Mouse (Mus musculus): ENCODE data around the gene Frmd6. TPM values are rescaled to one million over a fixed set of nuclear protein-coding genes. Genes with fewer than 3 reads are reported as not detected.

The Frmd6 gene
- 27.8 and 28.5 TPM in 2 replicates for polyA plus RNA-seq (2014; fragmentation: Nextera tagmentation; extraction: Ambion mirVana)

DNA sequence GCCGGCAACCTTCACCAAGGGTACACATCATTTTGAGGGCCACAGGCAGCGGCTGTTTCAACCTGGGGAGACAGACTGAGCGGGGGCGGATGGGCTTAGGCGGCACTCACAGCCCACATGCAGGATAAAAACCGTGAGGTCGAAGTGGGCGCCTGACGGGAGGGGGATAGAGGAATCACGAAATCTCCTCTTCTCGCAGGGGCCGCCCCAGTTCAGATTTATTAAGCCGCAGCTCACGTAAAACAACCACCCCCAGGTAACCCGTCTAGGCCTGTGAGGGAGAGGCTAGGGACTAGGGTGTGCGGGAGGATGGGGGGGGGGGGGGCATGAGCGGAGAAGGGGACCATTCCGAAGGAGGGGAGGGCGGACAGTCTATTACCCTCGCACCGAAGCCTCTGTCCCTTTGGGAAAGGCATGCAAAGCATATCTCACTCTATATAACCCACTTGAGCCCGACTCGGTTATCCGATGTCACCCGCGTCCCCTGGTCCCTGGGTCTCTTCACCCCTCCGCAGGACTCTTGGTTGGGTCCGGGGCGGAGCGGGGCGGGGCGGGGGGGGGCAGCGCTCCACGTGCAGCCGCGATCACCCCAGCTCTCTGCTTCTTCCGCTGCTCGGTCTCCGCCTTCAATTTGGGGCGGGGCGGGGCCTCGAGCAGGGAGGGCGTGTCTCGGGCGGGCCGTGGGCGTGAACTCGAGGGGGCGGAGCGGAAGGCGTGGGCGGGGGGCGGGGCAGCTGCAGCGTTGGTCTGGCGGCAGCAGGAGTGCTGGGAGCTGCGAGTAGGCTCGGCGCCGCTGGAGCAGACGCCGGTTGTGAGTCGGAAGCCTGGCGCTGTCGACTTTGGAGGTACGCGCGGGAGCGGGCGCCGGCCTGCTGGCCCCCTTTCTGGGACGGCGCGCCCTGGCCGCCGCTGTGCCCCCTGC is at the start of gene Frmd6:
Gene Frmd6 (plus strand): TSS at position 786 of the 922 bp plus-strand sequence.
- under 1% methylated on average over 56 of the region's 75 CpGs for WGBS
- ATAC-seq (ENCODE audit: insufficient read depth, low FRiP score, low TSS enrichment) (peak; percentile 92), DNase-seq (ENCODE audit: low spot score) (peak; percentile 96)
- Histone ChIP-seq H3K4me1 (ENCODE audit: control insufficient read depth, insufficient read depth, low read length) (peaks cover 13% of the 10 kb centered on the region), H3K4me3 (ENCODE audit: low read depth, low read length) (peak within 1 kb of the TSS; percentile 60), H3K4me2 (ENCODE audit: low read depth) (peak within 1 kb of the TSS; percentile 85), H3K27ac (ENCODE audit: low read depth, low read length) (peak within 1 kb of the TSS; percentile 86), H3K9me3 (ENCODE audit: control insufficient read depth, low read length) (no peaks in the 10 kb centered on the region), H3K27me3 (ENCODE audit: control insufficient read depth, insufficient read depth, low read length) (no peaks in the 10 kb centered on the region), H3K9ac (ENCODE audit: low read length) (peak within 1 kb of the TSS; percentile 77), H3K36me3 (ENCODE audit: control insufficient read depth, insufficient read depth, low read length) (no peaks in the 10 kb centered on the region)

DNA sequence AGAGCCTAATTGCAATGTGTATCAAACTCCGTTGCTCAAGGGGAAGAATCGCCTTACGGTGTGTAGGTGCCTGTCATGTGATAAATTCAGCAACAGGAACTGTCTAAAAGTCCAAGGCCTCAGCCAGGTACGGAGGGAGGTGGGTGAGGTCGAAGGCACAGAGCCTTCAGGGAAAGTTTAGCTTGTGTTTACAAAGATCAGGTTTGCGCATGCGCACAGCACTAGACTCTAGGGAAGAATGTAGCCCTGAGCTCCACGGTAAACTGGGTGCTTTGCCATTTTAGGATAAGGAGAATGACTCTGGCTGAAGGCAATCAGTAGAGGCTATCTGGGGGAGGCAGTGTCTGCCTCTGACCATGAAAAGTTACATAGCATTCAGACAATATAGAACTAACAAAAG is 49.7 kb upstream of the Frmd6 start:
- Histone ChIP-seq H3K9ac (ENCODE audit: low read length) (no peak overlapping the region), H3K9me3 (ENCODE audit: control insufficient read depth, low read length) (no peaks in the 10 kb centered on the region), H3K4me1 (ENCODE audit: control insufficient read depth, insufficient read depth, low read length) (no peaks in the 10 kb centered on the region), H3K4me2 (ENCODE audit: low read depth) (no peak overlapping the region), H3K27me3 (ENCODE audit: control insufficient read depth, insufficient read depth, low read length) (no peaks in the 10 kb centered on the region), H3K36me3 (ENCODE audit: control insufficient read depth, insufficient read depth, low read length) (no peaks in the 10 kb centered on the region), H3K27ac (ENCODE audit: low read depth, low read length) (no peak overlapping the region), H3K4me3 (ENCODE audit: low read depth, low read length) (no peak overlapping the region)
- WGBS, result 92% methylated on average over 8 of the region's 8 CpGs
- DNase-seq (ENCODE audit: low spot score) (peak; percentile 4), ATAC-seq (ENCODE audit: insufficient read depth, low FRiP score, low TSS enrichment) (no peak)

DNA sequence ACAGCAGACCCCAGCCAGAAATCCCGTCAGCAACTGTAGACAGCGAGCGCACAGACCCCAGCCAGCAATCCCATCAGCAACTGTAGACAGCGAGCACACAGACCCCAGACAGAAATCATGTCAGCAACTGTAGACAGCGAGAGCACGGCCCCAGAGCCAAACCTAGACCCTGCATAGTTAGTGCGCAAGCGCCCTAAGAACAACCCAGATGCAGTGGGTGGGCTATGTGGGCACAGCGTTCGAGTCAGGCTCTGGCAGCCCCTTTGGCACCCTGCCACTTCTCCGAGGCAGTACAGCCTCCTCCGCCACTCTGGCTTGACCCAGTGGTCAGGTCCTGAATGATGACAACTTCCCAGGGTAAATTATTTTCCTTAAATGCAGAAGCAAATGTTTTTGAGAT is 48.6 kb upstream of the Frmd6 start:
- ATAC-seq (ENCODE audit: insufficient read depth, low FRiP score, low TSS enrichment) (no peak), DNase-seq (ENCODE audit: low spot score) (peak; percentile 7)
- no peaks in the 10 kb centered on the region for H3K36me3 ChIP-seq (ENCODE audit: control insufficient read depth, insufficient read depth, low read length)
- no peak overlapping the region for H3K9ac ChIP-seq (ENCODE audit: low read length)
- H3K4me2 ChIP-seq (ENCODE audit: low read depth), result no peak overlapping the region
- no peaks in the 10 kb centered on the region for H3K9me3 ChIP-seq (ENCODE audit: control insufficient read depth, low read length)
- H3K4me3 ChIP-seq (ENCODE audit: low read depth, low read length), result no peak overlapping the region
- no peak overlapping the region for H3K27ac ChIP-seq (ENCODE audit: low read depth, low read length)
- no peaks in the 10 kb centered on the region for H3K27me3 ChIP-seq (ENCODE audit: control insufficient read depth, insufficient read depth, low read length)
- no peaks in the 10 kb centered on the region for H3K4me1 ChIP-seq (ENCODE audit: control insufficient read depth, insufficient read depth, low read length)
- 85% methylated on average over 12 of the region's 12 CpGs for WGBS

DNA sequence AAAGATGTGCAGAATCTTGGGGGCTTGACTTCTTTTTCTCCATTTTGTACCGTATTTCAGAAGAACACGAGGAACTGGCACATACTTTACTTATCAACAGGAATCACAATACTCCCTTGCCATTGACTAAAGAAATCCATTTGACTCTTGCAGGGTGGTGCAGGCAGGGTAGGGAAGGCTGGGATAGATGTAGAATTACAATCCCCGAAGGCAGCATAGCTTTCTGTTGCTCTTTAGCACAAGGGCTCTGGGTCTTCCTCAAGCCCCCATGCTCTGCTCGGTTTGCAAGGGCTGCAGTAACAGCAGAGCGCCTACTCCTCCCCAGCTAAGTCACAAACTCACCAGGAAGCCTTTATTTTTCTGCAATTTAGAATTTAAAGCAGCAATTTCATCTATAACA is 47.8 kb upstream of the Frmd6 start:
- Histone ChIP-seq H3K4me2 (ENCODE audit: low read depth) (no peak overlapping the region), H3K4me3 (ENCODE audit: low read depth, low read length) (no peak overlapping the region), H3K36me3 (ENCODE audit: control insufficient read depth, insufficient read depth, low read length) (no peaks in the 10 kb centered on the region), H3K4me1 (ENCODE audit: control insufficient read depth, insufficient read depth, low read length) (no peaks in the 10 kb centered on the region; the same call in 1 of the 2 replicates), H3K27me3 (ENCODE audit: control insufficient read depth, insufficient read depth, low read length) (no peaks in the 10 kb centered on the region), H3K9me3 (ENCODE audit: control insufficient read depth, low read length) (no peaks in the 10 kb centered on the region), H3K27ac (ENCODE audit: low read depth, low read length) (no peak overlapping the region), H3K9ac (ENCODE audit: low read length) (no peak overlapping the region)
- ATAC-seq (ENCODE audit: insufficient read depth, low FRiP score, low TSS enrichment), result no peak
- DNase-seq (ENCODE audit: low spot score), result no peak
- 63% methylated on average over 5 of the region's 5 CpGs for WGBS

DNA sequence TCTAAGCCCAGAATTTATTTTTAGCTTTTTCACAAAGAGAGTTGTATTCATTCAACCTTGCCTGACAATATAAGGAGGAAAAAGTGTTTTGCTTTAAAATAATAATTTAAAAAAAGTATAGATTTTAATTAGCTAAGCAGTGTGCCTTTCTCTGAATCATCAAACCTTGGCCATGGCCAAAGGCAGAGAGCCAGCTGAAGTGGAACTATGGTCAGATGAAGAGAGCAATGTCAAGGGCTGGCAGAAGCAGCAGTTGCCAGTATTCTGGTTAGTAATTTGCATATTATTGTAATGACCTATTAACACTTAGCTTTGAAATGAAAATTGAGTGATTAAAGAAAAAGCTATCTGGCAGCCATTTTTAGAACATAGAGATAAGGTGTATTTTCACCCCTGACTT is 47.4 kb upstream of the Frmd6 start:
- Histone ChIP-seq H3K27ac (ENCODE audit: low read depth, low read length) (no peak overlapping the region), H3K4me3 (ENCODE audit: low read depth, low read length) (no peak overlapping the region), H3K9ac (ENCODE audit: low read length) (no peak overlapping the region), H3K27me3 (ENCODE audit: control insufficient read depth, insufficient read depth, low read length) (no peaks in the 10 kb centered on the region), H3K36me3 (ENCODE audit: control insufficient read depth, insufficient read depth, low read length) (no peaks in the 10 kb centered on the region), H3K4me1 (ENCODE audit: control insufficient read depth, insufficient read depth, low read length) (no peaks in the 10 kb centered on the region; the same call in 1 of the 2 replicates), H3K9me3 (ENCODE audit: control insufficient read depth, low read length) (no peaks in the 10 kb centered on the region), H3K4me2 (ENCODE audit: low read depth) (no peak overlapping the region)
- DNase-seq (ENCODE audit: low spot score) (no peak), ATAC-seq (ENCODE audit: insufficient read depth, low FRiP score, low TSS enrichment) (no peak)

DNA sequence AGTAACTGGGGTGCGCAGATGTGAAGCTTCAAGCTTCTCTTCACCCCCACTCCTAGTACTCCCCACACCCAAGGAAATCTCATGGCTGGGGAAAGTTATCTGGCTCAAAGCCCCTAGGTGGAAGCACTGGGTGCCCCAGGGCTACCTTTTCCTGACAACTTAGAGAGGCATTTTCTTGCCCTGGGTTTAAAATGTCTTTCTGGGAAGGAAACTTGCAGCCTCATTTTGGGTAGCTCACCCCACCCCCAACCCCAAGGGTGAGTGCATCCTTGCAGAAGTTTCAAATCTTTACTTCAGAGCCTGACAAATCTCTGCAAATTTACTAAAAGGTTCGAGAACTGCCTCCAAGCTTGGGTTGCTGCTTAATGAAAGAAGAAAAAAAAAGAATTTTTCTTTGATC is 47.0 kb upstream of the Frmd6 start:
- peak; percentile 1 for DNase-seq (ENCODE audit: low spot score)

DNA sequence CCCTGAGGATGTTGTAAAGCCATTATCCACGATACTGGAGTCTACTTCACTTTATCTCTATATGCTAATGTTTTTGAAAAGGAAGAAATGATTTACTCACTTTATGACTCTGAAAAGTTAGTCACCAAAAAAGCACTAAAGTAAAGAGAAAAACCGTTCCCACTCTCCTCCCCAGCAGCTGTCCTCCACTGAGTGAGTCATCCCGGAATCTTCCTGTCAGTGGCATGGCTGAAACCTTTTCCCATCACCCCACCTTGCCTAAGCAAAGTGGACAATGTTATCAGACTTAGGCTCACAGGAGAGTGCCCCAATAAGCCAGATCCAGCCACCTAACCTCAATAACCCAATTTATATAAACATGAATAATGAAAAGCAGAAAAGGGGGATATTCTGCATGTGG is 46.6 kb upstream of the Frmd6 start:
- no peak overlapping the region for H3K9ac ChIP-seq (ENCODE audit: low read length)
- no peak overlapping the region for H3K4me3 ChIP-seq (ENCODE audit: low read depth, low read length)
- 43% methylated on average over 3 of the region's 3 CpGs for WGBS
- H3K27me3 ChIP-seq (ENCODE audit: control insufficient read depth, insufficient read depth, low read length), result no peaks in the 10 kb centered on the region
- no peaks in the 10 kb centered on the region for H3K9me3 ChIP-seq (ENCODE audit: control insufficient read depth, low read length)
- no peak for ATAC-seq (ENCODE audit: insufficient read depth, low FRiP score, low TSS enrichment)
- no peaks in the 10 kb centered on the region for H3K36me3 ChIP-seq (ENCODE audit: control insufficient read depth, insufficient read depth, low read length)
- no peak overlapping the region for H3K27ac ChIP-seq (ENCODE audit: low read depth, low read length)
- H3K4me1 ChIP-seq (ENCODE audit: control insufficient read depth, insufficient read depth, low read length), result no peaks in the 10 kb centered on the region; the same call in 1 of the 2 replicates
- no peak overlapping the region for H3K4me2 ChIP-seq (ENCODE audit: low read depth)
- DNase-seq (ENCODE audit: low spot score), result no peak

More for the DNA sequence above, 47.0 kb upstream of the Frmd6 start:
- no peaks in the 10 kb centered on the region for H3K36me3 ChIP-seq (ENCODE audit: control insufficient read depth, insufficient read depth, low read length)
- WGBS, result 73% methylated on average over 2 of the region's 2 CpGs
- no peak overlapping the region for H3K4me3 ChIP-seq (ENCODE audit: low read depth, low read length)
- no peak overlapping the region for H3K9ac ChIP-seq (ENCODE audit: low read length)
- no peaks in the 10 kb centered on the region; the same call in 1 of the 2 replicates for H3K4me1 ChIP-seq (ENCODE audit: control insufficient read depth, insufficient read depth, low read length)
- no peaks in the 10 kb centered on the region for H3K27me3 ChIP-seq (ENCODE audit: control insufficient read depth, insufficient read depth, low read length)
- ATAC-seq (ENCODE audit: insufficient read depth, low FRiP score, low TSS enrichment), result no peak
- no peaks in the 10 kb centered on the region for H3K9me3 ChIP-seq (ENCODE audit: control insufficient read depth, low read length)
- H3K27ac ChIP-seq (ENCODE audit: low read depth, low read length), result no peak overlapping the region
- no peak overlapping the region for H3K4me2 ChIP-seq (ENCODE audit: low read depth)

DNA sequence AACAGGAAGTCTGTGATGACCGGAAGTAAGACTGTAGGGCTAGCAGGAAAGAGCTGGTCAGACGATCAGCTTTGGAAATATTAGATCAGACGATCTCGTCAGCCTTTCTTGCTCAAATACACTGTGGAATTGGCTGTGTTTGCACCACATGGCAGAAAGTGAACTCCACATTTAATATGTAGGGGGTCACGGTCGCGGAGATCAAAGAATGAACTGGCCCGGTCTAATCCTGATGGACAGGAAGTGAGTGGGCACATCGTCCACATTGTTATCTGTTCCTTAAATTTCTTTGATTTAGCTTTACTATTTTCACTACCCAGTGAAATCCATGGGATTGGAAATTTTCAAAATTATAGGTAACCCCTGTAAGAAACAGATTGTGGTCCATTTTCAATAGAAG is 42.3 kb upstream of the Frmd6 start:
- Histone ChIP-seq H3K4me1 (ENCODE audit: control insufficient read depth, insufficient read depth, low read length) (no peaks in the 10 kb centered on the region; the same call in 1 of the 2 replicates), H3K27me3 (ENCODE audit: control insufficient read depth, insufficient read depth, low read length) (no peaks in the 10 kb centered on the region), H3K4me2 (ENCODE audit: low read depth) (no peak overlapping the region), H3K27ac (ENCODE audit: low read depth, low read length) (no peak overlapping the region), H3K9ac (ENCODE audit: low read length) (no peak overlapping the region), H3K4me3 (ENCODE audit: low read depth, low read length) (no peak overlapping the region), H3K36me3 (ENCODE audit: control insufficient read depth, insufficient read depth, low read length) (no peaks in the 10 kb centered on the region), H3K9me3 (ENCODE audit: control insufficient read depth, low read length) (no peaks in the 10 kb centered on the region)
- DNase-seq (ENCODE audit: low spot score), result no peak
- ATAC-seq (ENCODE audit: insufficient read depth, low FRiP score, low TSS enrichment), result no peak
- 62% methylated on average over 9 of the region's 9 CpGs for WGBS

Measured in neural tube, embryonic 11.5 days (tissue).